ENCODE assay signal across 30 mouse cellular contexts in genomic region chr19:7561456-7561855, GRCm38 (mm10). TPM values are rescaled to one million over a fixed set of nuclear protein-coding genes. Genes with fewer than 3 reads are reported as not detected.
A peak's percentile ranks its signal among the peaks of the same experiment; 100 is the strongest.
DNase-seq lines count a peak whose midpoint lies in the region; ATAC-seq and TF ChIP-seq lines count a peak whose summit lies in the region.
"Had no signal": no experiment of that assay in that cellular context is flagged by ENCODE, and none has a peak within 500 bp of the region (broad histone marks: within the 10 kb centered on the region; RNA-seq: fewer than 3 reads in every experiment).

No protein-coding gene starts in this region.

- H3K4me2 ChIP-seq in embryonic facial prominence, embryonic 11.5 days (ENCODE audit: low read depth, low read length) = no peak overlapping the region
- H3K4me2 ChIP-seq: forebrain, embryonic 12.5 days; heart, embryonic 12.5 days; hindbrain, embryonic 12.5 days; limb, embryonic 13.5 days; liver, embryonic 13.5 days; midbrain, embryonic 11.5 days; neural tube, embryonic 15.5 days had no signal

- no peaks in the 10 kb centered on the region for H3K36me3 ChIP-seq in embryonic facial prominence, embryonic 11.5 days (replicated peaks; ENCODE audit: control insufficient read depth, insufficient read depth, low read depth, low read length)
- H3K36me3 ChIP-seq: forebrain, embryonic 12.5 days; G1E; hindbrain, embryonic 12.5 days; limb, embryonic 13.5 days; neural tube, embryonic 15.5 days had no signal

- no peaks in the 10 kb centered on the region for H3K4me1 ChIP-seq in embryonic facial prominence, embryonic 11.5 days (ENCODE audit: control insufficient read depth, insufficient read depth, low read length)

- no peak for TF ChIP-seq CTCF in layer of hippocampus, adult 2 months (conservative IDR thresholded peaks at IDR 0.05)

- peak overlapping the region; percentile 96; the same call in 1 of the 2 replicates for H3K27ac ChIP-seq in layer of hippocampus, adult 2 months
- H3K27ac ChIP-seq in embryonic facial prominence, embryonic 11.5 days (replicated peaks; ENCODE audit: low read depth, low read length) = no peak overlapping the region
- H3K27ac ChIP-seq: forebrain, embryonic 12.5 days; hindbrain, embryonic 12.5 days; limb, embryonic 13.5 days; liver, embryonic 13.5 days; neural tube, embryonic 15.5 days had no signal

- peak; percentile 38 for ATAC-seq in CD4-positive, CD25-positive, alpha-beta regulatory T cell, adult 4 months
- no peak for ATAC-seq in embryonic facial prominence, embryonic 11.5 days (replicated peaks; ENCODE audit: insufficient number of reproducible peaks, low FRiP score, low TSS enrichment, low read depth)
- ATAC-seq in inflammation-experienced regulatory T-cells, adult 6 months = no peak

- 44% methylated on average over 3 of the region's 3 CpGs for WGBS in embryonic facial prominence, embryonic 11.5 days

- no peaks in the 10 kb centered on the region for H3K27me3 ChIP-seq in embryonic facial prominence, embryonic 11.5 days (ENCODE audit: control insufficient read depth, insufficient read depth, low read length)
- H3K27me3 ChIP-seq: heart, embryonic 12.5 days; limb, embryonic 13.5 days; liver, embryonic 13.5 days had no signal

- DNase-seq in layer of hippocampus, adult 2 months (ENCODE audit: low spot score in 2 of 2) = no peak
- no peak for DNase-seq in layer of hippocampus, adult 11-12 months (ENCODE audit: low spot score)
- peak; percentile 55 for DNase-seq in embryonic facial prominence, embryonic 11.5 days (ENCODE audit: low spot score)
- DNase-seq in kidney, postnatal 4 days = no peak
- no peak for DNase-seq in adrenal gland, adult (ENCODE audit: inconsistent age in 2 of 2, low spot score in 1 of 2)
- DNase-seq: adrenal gland, postnatal 14 days; cerebellum, adult 9-10 months; heart, postnatal 10 days; kidney, adult 9 months; kidney, postnatal 14 days; liver, embryonic 13.5 days; lung, adult 2 months; lung, postnatal 14 days; thymus, postnatal 36 days had no signal

- no peaks in the 10 kb centered on the region for H3K9me3 ChIP-seq in embryonic facial prominence, embryonic 11.5 days (replicated peaks; ENCODE audit: control insufficient read depth, low read length)
- H3K9me3 ChIP-seq: forebrain, embryonic 12.5 days; G1E; heart, embryonic 12.5 days; hindbrain, embryonic 12.5 days; limb, embryonic 13.5 days; liver, embryonic 13.5 days; neural tube, embryonic 15.5 days had no signal

- no peak overlapping the region for H3K4me3 ChIP-seq in layer of hippocampus, adult 2 months
- H3K4me3 ChIP-seq in embryonic facial prominence, embryonic 11.5 days (ENCODE audit: low read depth, low read length) = no peak overlapping the region
- H3K4me3 ChIP-seq: erythroblast, embryonic 14.5 days; forebrain, embryonic 12.5 days; heart, embryonic 12.5 days; hindbrain, embryonic 12.5 days; limb, embryonic 13.5 days; liver, embryonic 13.5 days; neural tube, embryonic 15.5 days had no signal

- no peak overlapping the region for H3K9ac ChIP-seq in embryonic facial prominence, embryonic 11.5 days (replicated peaks; ENCODE audit: low read length)
- H3K9ac ChIP-seq: forebrain, embryonic 12.5 days; heart, embryonic 12.5 days; hindbrain, embryonic 12.5 days; limb, embryonic 13.5 days; liver, embryonic 13.5 days; neural tube, embryonic 15.5 days had no signal

RNA-seq across cellular contexts. Expression of gene Pla2g16, which starts 4.2 kb away (rescaled TPM):
- total RNA-seq in layer of hippocampus, adult 2 months (2021) = 10 to 100 TPM; 29.8 to 34.2 TPM
- polyA plus RNA-seq in CD4-positive, CD25-positive, alpha-beta regulatory T cell, adult 4 months (2017; shearing (Covaris generic)) = 10 to 100 TPM; 77.8 to 93.3 TPM
- polyA plus RNA-seq in embryonic facial prominence, embryonic 11.5 days (2014; fragmentation: Nextera tagmentation; extraction: Ambion mirVana) = 7.4 and 8.6 TPM in 2 replicates
- 10 to 100 TPM; 69.4 to 97.5 (median 81.1) TPM for polyA plus RNA-seq in inflammation-experienced regulatory T-cells, adult 6 months (2017; shearing (Covaris generic))
- polyA plus RNA-seq: G1E had no signal

RNA-seq across cellular contexts. Expression of gene Lgals12, which starts 45.5 kb away (rescaled TPM):
- under 1 TPM; 0.13 to 0.17 TPM for total RNA-seq in layer of hippocampus, adult 2 months (2021)
- polyA plus RNA-seq in CD4-positive, CD25-positive, alpha-beta regulatory T cell, adult 4 months (2017; shearing (Covaris generic)) = not detected
- 0.18 TPM in 1 of 2 replicates, not detected in the other for polyA plus RNA-seq in embryonic facial prominence, embryonic 11.5 days (2014; fragmentation: Nextera tagmentation; extraction: Ambion mirVana)
- not detected for polyA plus RNA-seq in inflammation-experienced regulatory T-cells, adult 6 months (2017; shearing (Covaris generic))
- total RNA-seq: common myeloid progenitor, adult 5-6 weeks; G1E; megakaryocyte progenitor cell, adult 5-6 weeks had no signal
- polyA plus RNA-seq: erythroblast, embryonic 14.5 days; G1E; liver, embryonic 13.5 days; midbrain, embryonic 11.5 days had no signal

RNA-seq across cellular contexts. Expression of gene Hrasls5, which starts 50.9 kb away (rescaled TPM):
- not detected for total RNA-seq in layer of hippocampus, adult 2 months (2021)
- polyA plus RNA-seq in CD4-positive, CD25-positive, alpha-beta regulatory T cell, adult 4 months (2017; shearing (Covaris generic)) = not detected
- polyA plus RNA-seq in embryonic facial prominence, embryonic 11.5 days (2014; fragmentation: Nextera tagmentation; extraction: Ambion mirVana) = not detected in 2 replicates
- polyA plus RNA-seq in inflammation-experienced regulatory T-cells, adult 6 months (2017; shearing (Covaris generic)) = not detected
- total RNA-seq: common myeloid progenitor, adult 5-6 weeks; G1E; gastrocnemius, adult 18-20 months; heart, postnatal 10 days; left cerebral cortex, postnatal 25 days; megakaryocyte progenitor cell, adult 5-6 weeks; midbrain, postnatal 0 days had no signal
- polyA plus RNA-seq: brain, embryonic 14.5 days; erythroblast, embryonic 14.5 days; forebrain, embryonic 12.5 days; G1E; heart, embryonic 12.5 days; hindbrain, embryonic 12.5 days; liver, embryonic 13.5 days; midbrain, embryonic 11.5 days; midbrain, postnatal 0 days; neural tube, embryonic 15.5 days had no signal
